Mouse (Mus musculus) Patski (cell line): ENCODE data around the gene Olfr97. TPM values are rescaled to one million over a fixed set of nuclear protein-coding genes. Genes with fewer than 3 reads are reported as not detected.

ENCODE experiments used
- ATAC-seq: fragments of 100-300 bp; one replicate; pipeline ENCODE4 v1.8.0; 2021
- CTCF ChIA-PET: fragments of 350-600 bp; sonication (Branson Sonifier 250); formaldehyde crosslinking; loops from one replicate; lab custom pipeline; 2022; ENCODE audit warnings: inconsistent platforms; lab: Charles Lee
- POLR2A ChIA-PET: fragments of 350-600 bp; sonication (Branson Sonifier 250); formaldehyde crosslinking; loops from one replicate; lab custom pipeline; 2022; ENCODE audit warnings: antibody characterized with exemption, inconsistent platforms; lab: Charles Lee
- DNase-seq: peaks from one replicate; pipeline ENCODE4 v3.0.0-alpha.2; 2011; ENCODE audit warnings: low read depth, low spot score
- H3K27me3 ChIP-seq: fragments of 371-371 bp; one replicate; pipeline ENCODE4 v1.5.1; 2021
- CTCF ChIP-seq: fragments of 100-300 bp; IDR thresholded peaks from one replicate; pipeline ENCODE4 v1.5.1; 2021
- in situ Hi-C: fragments of 300-500 bp; cut with MboI; formaldehyde crosslinking; loops from 3 replicates; pipeline ENCODE4 v1.11.1; 2018; ENCODE audit warnings: low pct_unique_long_range_greater_than_20kb, mixed read lengths
- polyA plus RNA-seq: library from polyadenylated mRNA; unstranded; gene quantifications from one replicate; pipeline ENCODE4 v1.2.3, GENCODE M21; 2021

The Olfr97 gene
- polyA plus RNA-seq, 1 experiment from 2014 or later = not detected

- POLR2A ChIA-PET = no interaction called here
- CTCF ChIA-PET = interaction anchor here (1.5 kb wide), 1 partner anchor 305 kb away, joined by 5 read pairs; no protein-coding TSS in a partner anchor
- H3K27me3 ChIP-seq = peaks cover 10% of the 10 kb centered on the region
- in situ Hi-C loops = no loop called here
- DNase-seq = no peak
- TF ChIP-seq CTCF = no peak
- ATAC-seq = no peak
Observed at GRCm38 (mm10) chr17:37196845-37197724, 40.0 kb downstream of the Olfr97 start.

- no peaks in the 10 kb centered on the region for H3K27me3 ChIP-seq
- peak; percentile 15 for DNase-seq
- POLR2A ChIA-PET = no interaction called here
- in situ Hi-C loops = no loop called here
- no peak for TF ChIP-seq CTCF
- ATAC-seq = peak; percentile 89
- CTCF ChIA-PET = interaction anchor here (2.7 kb wide), 1 partner anchor 9 kb away, joined by 11 read pairs; no protein-coding TSS in a partner anchor
Observed at GRCm38 (mm10) chr17:37194782-37195181, 42.3 kb downstream of the Olfr97 start.

DNA sequence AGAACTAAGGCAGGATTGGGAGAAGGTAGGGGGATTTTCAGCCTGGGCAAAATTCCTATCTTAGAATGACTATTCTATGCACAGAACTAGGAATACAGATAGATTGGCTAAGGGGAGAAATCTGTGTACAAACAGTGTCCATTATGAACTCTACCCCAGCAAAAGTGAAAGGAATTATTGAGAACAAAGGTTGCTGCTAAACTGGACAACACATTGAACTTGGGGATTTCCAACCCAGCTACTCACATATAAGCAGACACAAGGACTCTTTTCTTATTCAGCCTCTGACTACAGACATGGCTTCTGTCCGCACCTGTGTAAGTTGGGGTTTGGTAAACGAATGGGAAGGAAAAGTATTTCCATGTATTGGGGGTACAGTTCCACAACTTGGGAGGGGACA is 43.5 kb downstream of the Olfr97 start, which contains the start of gene Ubd:
Ubd (plus strand) TSS at position 237 of the 400 bp plus-strand sequence.
- in situ Hi-C loops = no loop called here
- ATAC-seq = no peak
- POLR2A ChIA-PET = no interaction called here
- DNase-seq = no peak
- peaks cover 2% of the 10 kb centered on the region for H3K27me3 ChIP-seq
- TF ChIP-seq CTCF = no peak
- CTCF ChIA-PET = interaction anchor here (2.0 to 2.7 kb wide), 2 partner anchors 11 to 110 kb away, joined by 5 to 11 read pairs; no protein-coding TSS in a partner anchor

GRCm38 (mm10) chr17:37193032-37193431 is 44.1 kb downstream of the Olfr97 start:
- in situ Hi-C loops = no loop called here
- POLR2A ChIA-PET = no interaction called here
- ATAC-seq = no peak
- peaks cover 3% of the 10 kb centered on the region for H3K27me3 ChIP-seq
- no peak for TF ChIP-seq CTCF
- no peak for DNase-seq
- CTCF ChIA-PET = interaction anchor here (1.1 to 2.7 kb wide), 3 partner anchors 11 to 109 kb away, joined by 3 to 11 read pairs (median 5); no protein-coding TSS in a partner anchor

- TF ChIP-seq CTCF = no peak
- in situ Hi-C loops = no loop called here
- ATAC-seq = no peak
- H3K27me3 ChIP-seq = peaks cover 3% of the 10 kb centered on the region
- ChIA-PET POLR2A (no interaction called here), CTCF (interaction anchor here (1.2 kb wide), 1 partner anchor 107 kb away, joined by 3 read pairs; no protein-coding TSS in a partner anchor)
- peak; percentile 3 for DNase-seq
Observed at GRCm38 (mm10) chr17:37190711-37191110, 46.4 kb downstream of the Olfr97 start.

GRCm38 (mm10) chr17:37185474-37185873 is 51.7 kb downstream of the Olfr97 start:
- TF ChIP-seq CTCF = no peak
- H3K27me3 ChIP-seq = peaks cover 3% of the 10 kb centered on the region
- ChIA-PET CTCF (no interaction called here), POLR2A (no interaction called here)
- DNase-seq (no peak), ATAC-seq (peak; percentile 57)
- in situ Hi-C loops = no loop called here

Other genes with a start within 250 kb of the Olfr97 start
- 0.28 TPM for gene H2-M5, start 247.8 kb downstream of the Olfr97 start, polyA plus RNA-seq
- 36.3 TPM for gene Zfp57, start 236.2 kb downstream of the Olfr97 start, polyA plus RNA-seq
- gene Mog, start 213.9 kb downstream of the Olfr97 start, polyA plus RNA-seq = 0.10 TPM
- 44.4 TPM for gene Gabbr1, start 191.4 kb downstream of the Olfr97 start, polyA plus RNA-seq
- not detected for gene Olfr90, start 148.8 kb downstream of the Olfr97 start, polyA plus RNA-seq
- not detected for gene Olfr91, start 139.1 kb downstream of the Olfr97 start, polyA plus RNA-seq
- not detected for gene Olfr92, start 117.2 kb downstream of the Olfr97 start, polyA plus RNA-seq
- not detected for gene Olfr93, start 75.8 kb downstream of the Olfr97 start, polyA plus RNA-seq
- gene Ubd, start 43.4 kb downstream of the Olfr97 start, polyA plus RNA-seq = 0.06 TPM
- not detected for gene Olfr94, start 36.3 kb downstream of the Olfr97 start, polyA plus RNA-seq
- not detected for gene Olfr95, start 24.2 kb downstream of the Olfr97 start, polyA plus RNA-seq
- gene Olfr96, start 17.2 kb downstream of the Olfr97 start, polyA plus RNA-seq = not detected
- gene Olfr98, start 26.4 kb upstream of the Olfr97 start, polyA plus RNA-seq = not detected
- 6.0 TPM for gene H2-M3, start 32.9 kb upstream of the Olfr97 start, polyA plus RNA-seq
- 0.05 TPM for gene Olfr99, start 46.1 kb upstream of the Olfr97 start, polyA plus RNA-seq
- gene Olfr101, start 67.0 kb upstream of the Olfr97 start, polyA plus RNA-seq = not detected
- not detected for gene Olfr102, start 79.7 kb upstream of the Olfr97 start, polyA plus RNA-seq
- not detected for gene Olfr103, start 102.4 kb upstream of the Olfr97 start, polyA plus RNA-seq
- gene Olfr104-ps, start 122.3 kb upstream of the Olfr97 start, polyA plus RNA-seq = not detected
- not detected for gene Olfr105-ps, start 141.7 kb upstream of the Olfr97 start, polyA plus RNA-seq
- gene Olfr106-ps, start 153.1 kb upstream of the Olfr97 start, polyA plus RNA-seq = not detected
- gene Olfr107, start 161.9 kb upstream of the Olfr97 start, polyA plus RNA-seq = 0.01 TPM
- gene Olfr108, start 208.2 kb upstream of the Olfr97 start, polyA plus RNA-seq = not detected
- gene Olfr109, start 221.6 kb upstream of the Olfr97 start, polyA plus RNA-seq = not detected
- 0.82 TPM for gene H2-M2, start 246.2 kb upstream of the Olfr97 start, polyA plus RNA-seq